Mouse (Mus musculus) lung, adult 2 months (tissue): ENCODE results near the gene Gm13277.
"Not testable (repeated sequence)": the region's sequence is repeated elsewhere in the genome, so short reads cannot be mapped to it uniquely, and the experiment has no call there.

Experiments
- CTCF ChIP-seq: fragments of 200-500 bp; IDR thresholded peaks from 2 replicates; pipeline ENCODE4 v1.5.1; 2011; ENCODE audit warnings: mild to moderate bottlenecking, low read length, control low read depth; ENCODE audit not compliant: insufficient read depth
- POLR2A ChIP-seq: fragments of 200-500 bp; IDR thresholded peaks from 2 replicates; pipeline ENCODE4 v1.6.1; 2011; ENCODE audit warnings: low read depth, mild to moderate bottlenecking, control low read depth, low read length, borderline replicate concordance; ENCODE audit errors: extremely low read depth

DNA sequence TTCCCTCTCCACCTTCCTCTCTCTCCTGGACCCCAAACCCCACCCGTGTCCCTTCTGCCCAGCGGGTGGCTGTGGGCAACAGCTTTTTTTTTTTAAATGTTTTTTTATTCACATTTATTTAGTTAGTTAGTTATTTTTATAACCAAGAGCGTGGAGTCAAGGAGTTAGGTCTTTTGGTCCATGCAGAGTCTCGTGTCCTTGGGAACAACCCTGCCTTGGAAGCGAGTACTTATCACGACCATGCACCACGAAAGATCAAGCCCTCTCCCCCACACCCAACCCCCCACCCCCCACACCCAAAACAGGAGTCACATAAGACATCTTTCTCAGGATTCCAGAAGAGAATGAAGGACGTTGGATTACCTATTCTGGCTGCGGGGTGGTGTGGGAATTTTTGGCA lies 26.1 kb upstream of the Gm13277 start:
- TF ChIP-seq CTCF, POLR2A: not testable (repeated sequence)
